Mouse (Mus musculus): ENCODE results near the gene Slc47a2. TPM values are rescaled to one million over a fixed set of nuclear protein-coding genes. Genes with fewer than 3 reads are reported as not detected.

The Slc47a2 gene
- polyA plus RNA-seq, 1 experiment from 2014 or later = not detected

Other genes starting within 250 kb of the Slc47a2 start
- gene Tnfrsf13b, start 216.1 kb downstream of the Slc47a2 start, polyA plus RNA-seq (2014; fragmentation: Nextera tagmentation; extraction: Ambion mirVana) = 0.70 and 1.2 TPM in 2 replicates
- 96.9 and 182 TPM in 2 replicates for gene Usp22, start 167.8 kb downstream of the Slc47a2 start, polyA plus RNA-seq (2014; fragmentation: Nextera tagmentation; extraction: Ambion mirVana)
- not detected in 2 replicates for gene Aldh3a1, start 135.3 kb downstream of the Slc47a2 start, polyA plus RNA-seq (2014; fragmentation: Nextera tagmentation; extraction: Ambion mirVana)
- 17.9 and 32.5 TPM in 2 replicates for gene Aldh3a2, start 75.4 kb downstream of the Slc47a2 start, polyA plus RNA-seq (2014; fragmentation: Nextera tagmentation; extraction: Ambion mirVana)
- gene Slc47a1, start 35.5 kb upstream of the Slc47a2 start, polyA plus RNA-seq (2014; fragmentation: Nextera tagmentation; extraction: Ambion mirVana) = 4.3 and 9.1 TPM in 2 replicates
- gene Rnf112, start 111.3 kb upstream of the Slc47a2 start, polyA plus RNA-seq (2014; fragmentation: Nextera tagmentation; extraction: Ambion mirVana) = 0.08 and 0.26 TPM in 2 replicates
- 115 and 163 TPM in 2 replicates for gene Mfap4, start 142.6 kb upstream of the Slc47a2 start, polyA plus RNA-seq (2014; fragmentation: Nextera tagmentation; extraction: Ambion mirVana)
- 34.2 and 53.4 TPM in 2 replicates for gene Mapk7, start 151.5 kb upstream of the Slc47a2 start, polyA plus RNA-seq (2014; fragmentation: Nextera tagmentation; extraction: Ambion mirVana)
- 49.2 and 56.4 TPM in 2 replicates for gene B9d1, start 162.3 kb upstream of the Slc47a2 start, polyA plus RNA-seq (2014; fragmentation: Nextera tagmentation; extraction: Ambion mirVana)
- gene Epn2, start 236.8 kb upstream of the Slc47a2 start, polyA plus RNA-seq (2014; fragmentation: Nextera tagmentation; extraction: Ambion mirVana) = 20.0 and 31.3 TPM in 2 replicates

Measured in kidney, embryonic 14.5 days (tissue).